Comparison of ENCODE assay signal across 13 mouse cellular contexts in genomic region chr1:186041841-186042240, GRCm38 (mm10).
"Had no signal": no experiment of that assay in that cellular context is flagged by ENCODE, and none has a peak within 500 bp of the region (broad histone marks: within the 10 kb centered on the region; RNA-seq: fewer than 3 reads in every experiment).

No protein-coding gene starts in this region.

- H3K27ac ChIP-seq: layer of hippocampus, adult 2 months; liver, embryonic 14.5 days; midbrain, embryonic 10.5 days; neural tube, embryonic 15.5 days; stomach, postnatal 0 days had no signal

- H3K9ac ChIP-seq: liver, embryonic 14.5 days; neural tube, embryonic 15.5 days had no signal

- H3K4me2 ChIP-seq: neural tube, embryonic 15.5 days had no signal

- H3K9me3 ChIP-seq: midbrain, embryonic 10.5 days; neural tube, embryonic 15.5 days had no signal

- H3K4me3 ChIP-seq: layer of hippocampus, adult 2 months; midbrain, embryonic 10.5 days; myocyte; neural tube, embryonic 15.5 days had no signal

- H3K27me3 ChIP-seq: neural tube, embryonic 15.5 days had no signal

- ATAC-seq: intestine, embryonic 16.5 days had no signal

- H3K4me1 ChIP-seq: midbrain, embryonic 10.5 days had no signal

- DNase-seq: liver; lung, adult 18-20 months; lung, postnatal 10 days; lung, postnatal 4 days; midbrain, embryonic 14.5 days; thymus, postnatal 4 days had no signal

- H3K36me3 ChIP-seq: midbrain, embryonic 10.5 days; neural tube, embryonic 15.5 days had no signal
